Mouse (Mus musculus): Measurements from ENCODE around the gene Col7a1.

DNA sequence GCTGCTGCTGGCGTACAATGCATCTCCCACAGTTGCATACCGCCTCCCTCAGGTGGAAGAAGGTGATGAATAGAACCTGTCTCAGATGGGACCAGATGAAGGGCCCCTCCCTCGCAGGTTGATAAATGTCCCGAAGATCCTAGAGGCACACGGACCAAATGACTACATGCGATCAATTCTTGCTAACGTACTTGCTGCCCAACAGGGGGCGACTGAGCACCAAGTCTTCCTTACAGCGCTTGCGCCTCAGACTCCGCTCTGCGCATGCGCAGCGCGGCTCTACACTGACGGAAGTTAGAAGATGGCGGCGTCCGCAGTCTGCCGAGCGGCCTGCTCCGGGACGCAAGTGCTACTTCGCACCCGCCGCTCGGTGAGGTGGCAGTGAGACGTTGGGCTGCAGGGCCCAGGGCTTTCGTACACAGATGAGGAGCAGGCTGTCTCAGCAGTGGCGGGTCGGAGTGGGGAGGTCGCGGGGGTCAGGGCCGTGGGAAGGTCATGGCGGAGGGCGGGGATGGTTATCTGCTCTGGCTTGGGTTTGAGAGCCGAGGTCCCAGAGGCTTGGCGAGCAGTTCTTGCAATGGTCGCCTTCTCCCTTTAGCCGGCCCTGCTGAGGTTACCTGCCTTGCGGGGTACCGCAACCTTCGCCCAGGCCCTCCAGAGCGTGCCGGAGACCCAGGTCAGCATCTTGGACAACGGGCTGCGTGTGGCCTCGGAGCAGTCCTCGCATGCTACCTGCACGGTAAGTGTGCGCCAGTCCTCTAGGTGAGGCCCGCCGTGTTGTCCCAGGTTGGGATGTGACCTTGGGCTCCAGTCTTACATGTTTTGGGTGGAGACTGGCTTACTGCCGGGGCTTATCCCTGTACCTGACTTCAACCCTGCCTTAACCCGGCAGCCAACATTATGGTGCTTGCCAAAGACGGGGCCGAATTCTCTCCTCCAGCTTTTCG is 16.7 kb upstream of the Col7a1 start, which contains the start of gene Uqcrc1:
- TF ChIP-seq CTCF (IDR thresholded peaks at IDR 0.05; ENCODE audit: insufficient read depth, low read length) (peak; percentile 94), POLR2A (IDR thresholded peaks at IDR 0.05; ENCODE audit: borderline replicate concordance, extremely low read depth, low read depth, low read length) (peak; percentile 93)

Measured in lung, adult 2 months (tissue).